Mouse (Mus musculus) ES-Bruce4 (cell line): Measurements from ENCODE around the gene Cspg4.

Source experiments
- CTCF ChIP-seq: IDR thresholded peaks from one replicate; pipeline ENCODE4 v1.8.1; 2011; ENCODE audit warnings: low read depth, low read length
- POLR2A ChIP-seq: IDR thresholded peaks from one replicate; pipeline ENCODE4 v1.8.1; 2011; ENCODE audit warnings: low read length; ENCODE audit not compliant: insufficient read depth

DNA sequence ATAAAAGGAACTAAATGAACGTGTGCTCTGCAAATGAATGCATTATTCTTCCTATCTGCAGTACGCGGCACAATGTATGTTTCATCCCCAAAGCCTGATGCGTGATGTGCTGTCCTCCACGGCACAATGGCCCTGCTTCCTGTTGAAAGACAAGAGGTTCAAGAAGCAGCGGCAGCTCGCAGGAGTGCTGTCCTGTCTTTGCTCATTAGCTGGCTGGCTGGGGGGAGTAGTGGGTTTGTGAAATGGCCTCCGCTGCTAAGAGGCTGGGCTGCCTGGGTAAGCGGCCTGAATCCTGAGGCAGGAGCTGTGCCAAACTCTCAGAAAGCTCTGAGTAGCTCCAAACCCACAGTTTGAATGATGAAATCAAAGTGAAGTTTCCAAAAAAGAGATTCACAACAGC lies 36.7 kb upstream of the Cspg4 start:
- no peak for TF ChIP-seq POLR2A
- no peak for TF ChIP-seq CTCF
